Mouse (Mus musculus) megakaryocyte-erythroid progenitor cell, adult 5 weeks (primary cell): ENCODE results near the gene Gtpbp8. TPM values are rescaled to one million over a fixed set of nuclear protein-coding genes. Genes with fewer than 3 reads are reported as not detected.

Experiments used
- polyA plus RNA-seq: library from polyadenylated mRNA; stranded (reverse); fragments of >175 nt; gene quantifications from 2 replicates; pipeline ENCODE4 v1.2.3, GENCODE M21; 2012

The Gtpbp8 gene
- polyA plus RNA-seq: 12.3 and 17.1 TPM in 2 replicates

GRCm38 (mm10) chr16:44745866-44746562 is at the start of gene Gtpbp8:
Gene Gtpbp8 (minus strand): TSS chr16:44746363.

GRCm38 (mm10) chr16:44765555-44766319 is 19.6 kb upstream of the Gtpbp8 start, which contains the start of gene Cd200r1:
Gene Cd200r1 (plus strand): TSS chr16:44765736.

DNA sequence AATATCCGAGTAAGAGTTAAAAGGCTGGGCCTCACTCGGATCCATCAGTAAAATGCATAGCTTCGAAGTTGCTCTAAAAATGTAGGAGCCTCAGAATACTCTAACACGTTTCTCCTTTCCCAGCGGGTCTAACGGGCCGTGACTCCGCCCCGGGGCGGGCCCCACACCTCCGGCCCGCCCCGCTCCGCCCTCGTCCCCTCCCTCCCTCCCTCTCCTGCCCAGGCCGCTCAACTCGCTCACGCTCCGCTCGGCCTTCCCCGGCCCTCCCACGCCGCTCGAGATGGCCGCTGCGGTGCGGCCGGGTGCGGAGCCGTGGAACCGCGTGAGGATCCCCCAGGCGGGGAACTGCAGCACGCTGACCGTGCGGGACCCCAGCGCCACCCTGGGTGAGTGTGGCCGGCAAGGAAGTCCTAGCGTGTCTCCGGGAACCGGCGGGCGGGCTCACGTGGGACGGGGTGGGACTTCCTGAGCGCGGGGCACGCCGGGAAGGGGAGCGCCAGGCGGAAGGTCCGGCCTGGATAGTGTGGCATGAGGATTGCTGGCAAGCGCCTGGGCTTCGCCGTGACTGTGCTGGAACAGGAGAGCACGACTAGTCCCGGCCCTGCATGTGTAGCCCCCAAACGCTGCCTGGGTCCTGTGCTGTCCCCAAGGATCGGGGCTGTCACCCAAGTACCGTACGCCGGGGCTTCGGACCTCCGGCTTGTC is 21.9 kb downstream of the Gtpbp8 start, which contains the start of gene Nepro:
TSS of gene Nepro (plus strand) at position 219 of the 705 bp plus-strand sequence.

Other genes starting within 250 kb of the Gtpbp8 start
- gene Boc, start 187.5 kb downstream of the Gtpbp8 start, polyA plus RNA-seq: 0.42 and 0.48 TPM in 2 replicates
- 7.5 and 9.2 TPM in 2 replicates for gene Nepro, start 22.1 kb downstream of the Gtpbp8 start, polyA plus RNA-seq
- gene Cd200r1, start 19.4 kb upstream of the Gtpbp8 start, polyA plus RNA-seq: 0.99 and 1.1 TPM in 2 replicates
- gene Cd200r4, start 65.4 kb upstream of the Gtpbp8 start, polyA plus RNA-seq: 0.04 and 0.08 TPM in 2 replicates
- not detected in 2 replicates for gene Cd200r2, start 120.7 kb upstream of the Gtpbp8 start, polyA plus RNA-seq
- 0.13 and 0.15 TPM in 2 replicates for gene Cd200r3, start 197.3 kb upstream of the Gtpbp8 start, polyA plus RNA-seq